Mouse (Mus musculus): ENCODE measurements at regions not wholly inside any gene's neighbourhood (a gene's known extent, or its start where the extent isn't known, plus 50 kb on each side); places are given as distances from the start of the nearest gene placed in this dataset.
A peak's percentile ranks its signal among the peaks of the same experiment; 100 is the strongest.

DNA sequence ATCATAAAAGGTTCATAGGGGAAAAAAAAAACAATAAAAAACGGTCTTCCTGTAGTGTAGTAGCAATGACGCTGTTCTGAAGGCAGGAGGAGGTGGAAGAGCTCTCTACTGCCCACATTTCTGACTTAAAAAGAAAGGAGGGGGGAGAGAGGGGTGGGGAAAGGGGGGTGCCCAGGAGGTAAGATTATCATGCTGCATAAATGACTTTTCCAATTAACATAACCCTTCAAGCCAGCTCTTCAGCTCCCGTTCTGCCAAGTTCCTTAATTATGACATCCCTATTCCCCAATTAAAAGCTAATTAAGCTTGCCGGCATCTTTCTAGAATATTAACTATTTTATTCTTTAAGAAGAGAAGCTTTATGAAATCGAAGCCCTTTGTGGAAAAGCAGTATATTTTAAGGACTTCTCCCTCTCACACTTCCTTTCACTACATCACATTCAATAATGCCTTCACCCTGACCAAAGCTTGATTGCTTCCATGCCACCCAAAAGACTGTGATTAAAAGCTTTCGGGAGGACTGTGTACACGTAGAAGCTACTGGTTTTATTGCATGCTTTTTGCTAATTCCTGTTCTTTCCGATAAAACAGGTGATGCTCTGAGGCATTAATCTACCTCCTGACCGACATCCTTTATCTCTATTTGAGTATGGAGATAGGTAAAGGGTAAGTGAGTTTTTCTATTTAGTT, 83.5 kb upstream of the Cop1 start:
- H3K4me3 ChIP-seq (ENCODE audit: low read length) = no peak overlapping the region
- no peak overlapping the region for H3K27ac ChIP-seq (ENCODE audit: low read length)
- no peak for ATAC-seq (replicated peaks; ENCODE audit: extremely low read depth, insufficient read depth, low FRiP score)
- H3K4me2 ChIP-seq (ENCODE audit: low read depth, low read length) = no peak overlapping the region
- H3K9ac ChIP-seq (ENCODE audit: low read length) = no peak overlapping the region
- 73% methylated on average over 9 of the region's 9 CpGs for WGBS
- H3K27me3 ChIP-seq (ENCODE audit: control insufficient read depth, insufficient read depth, low read length) = no peaks in the 10 kb centered on the region
- no peaks in the 10 kb centered on the region for H3K4me1 ChIP-seq (ENCODE audit: control insufficient read depth, insufficient read depth, low read length)
- H3K36me3 ChIP-seq (ENCODE audit: control insufficient read depth, insufficient read depth) = no peaks in the 10 kb centered on the region
- no peaks in the 10 kb centered on the region for H3K9me3 ChIP-seq (replicated peaks; ENCODE audit: control insufficient read depth, low read length)

DNA sequence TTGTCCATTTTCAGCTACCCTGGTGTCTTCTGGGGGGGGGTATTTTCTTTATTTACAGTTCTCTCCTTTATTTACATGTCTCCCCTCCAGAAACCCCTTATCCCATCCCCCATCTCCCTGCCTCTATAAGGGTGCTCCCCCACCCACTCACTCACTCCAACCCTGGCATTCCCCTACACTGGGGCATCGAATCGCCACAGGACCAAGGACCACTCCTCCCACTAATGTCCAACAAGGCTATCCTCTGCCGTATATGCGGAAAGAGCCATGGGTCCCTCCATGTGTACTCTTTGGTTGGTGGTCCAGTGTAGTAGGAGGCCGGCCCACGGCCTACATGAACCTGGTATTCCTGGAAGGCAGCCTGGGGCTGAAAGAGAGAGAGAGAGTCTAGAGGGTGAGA, 82.9 kb upstream of the Cop1 start:
- Histone ChIP-seq H3K4me3 (ENCODE audit: low read length) (no peak overlapping the region), H3K4me2 (ENCODE audit: low read depth, low read length) (no peak overlapping the region), H3K27me3 (ENCODE audit: control insufficient read depth, insufficient read depth, low read length) (no peaks in the 10 kb centered on the region), H3K27ac (ENCODE audit: low read length) (no peak overlapping the region), H3K9ac (ENCODE audit: low read length) (no peak overlapping the region), H3K4me1 (ENCODE audit: control insufficient read depth, insufficient read depth, low read length) (no peaks in the 10 kb centered on the region), H3K9me3 (replicated peaks; ENCODE audit: control insufficient read depth, low read length) (no peaks in the 10 kb centered on the region), H3K36me3 (ENCODE audit: control insufficient read depth, insufficient read depth) (no peaks in the 10 kb centered on the region)
- 79% methylated on average over 6 of the region's 6 CpGs for WGBS
- no peak for ATAC-seq (replicated peaks; ENCODE audit: extremely low read depth, insufficient read depth, low FRiP score)

DNA sequence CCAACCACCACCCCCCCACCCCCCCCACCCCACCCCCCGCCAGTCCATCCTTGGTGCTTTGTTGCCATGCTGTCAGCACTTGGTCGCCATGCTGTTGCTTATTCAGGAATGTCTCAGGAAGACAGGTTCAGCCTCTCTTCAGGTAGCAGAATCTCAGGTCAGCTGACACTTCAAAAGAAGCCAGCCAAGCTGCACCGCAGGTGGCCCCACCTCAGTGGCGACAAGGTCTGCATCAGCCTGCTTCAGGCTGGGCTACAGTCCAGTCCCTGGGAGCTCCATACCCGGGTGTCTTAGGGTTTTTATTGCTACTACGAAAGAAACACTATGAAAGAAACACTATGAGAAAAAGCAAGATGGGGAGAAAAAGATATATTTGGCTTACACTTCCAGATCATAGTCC, 82.4 kb upstream of the Cop1 start:
- Histone ChIP-seq H3K9ac (ENCODE audit: low read length) (no peak overlapping the region), H3K36me3 (ENCODE audit: control insufficient read depth, insufficient read depth) (no peaks in the 10 kb centered on the region), H3K27me3 (ENCODE audit: control insufficient read depth, insufficient read depth, low read length) (no peaks in the 10 kb centered on the region), H3K4me2 (ENCODE audit: low read depth, low read length) (no peak overlapping the region), H3K4me1 (ENCODE audit: control insufficient read depth, insufficient read depth, low read length) (no peaks in the 10 kb centered on the region), H3K27ac (ENCODE audit: low read length) (no peak overlapping the region), H3K9me3 (replicated peaks; ENCODE audit: control insufficient read depth, low read length) (no peaks in the 10 kb centered on the region), H3K4me3 (ENCODE audit: low read length) (no peak overlapping the region)
- WGBS = 41% methylated on average over 6 of the region's 6 CpGs
- ATAC-seq (replicated peaks; ENCODE audit: extremely low read depth, insufficient read depth, low FRiP score) = no peak

DNA sequence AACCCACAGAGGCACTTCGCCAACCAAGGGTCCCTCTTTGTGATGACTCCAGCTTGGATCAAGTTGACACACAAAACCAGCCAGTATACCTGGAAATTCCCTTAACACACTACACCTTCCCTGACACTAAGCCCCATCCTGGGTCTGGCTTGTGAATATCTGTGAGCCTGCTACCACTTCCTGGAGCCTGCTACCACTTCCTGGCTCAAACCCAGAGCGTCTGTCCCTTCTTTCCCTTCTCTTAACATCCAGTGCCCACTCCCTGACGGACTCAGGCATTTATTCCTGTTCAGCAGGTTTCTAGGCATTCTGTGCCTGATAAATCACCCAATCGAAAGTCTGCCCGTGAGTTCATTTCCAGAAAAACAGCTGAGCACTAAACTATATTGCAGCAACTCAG, 81.8 kb upstream of the Cop1 start:
- ATAC-seq (replicated peaks; ENCODE audit: extremely low read depth, insufficient read depth, low FRiP score) = no peak
- Histone ChIP-seq H3K9ac (ENCODE audit: low read length) (no peak overlapping the region), H3K36me3 (ENCODE audit: control insufficient read depth, insufficient read depth) (no peaks in the 10 kb centered on the region), H3K27ac (ENCODE audit: low read length) (no peak overlapping the region), H3K27me3 (ENCODE audit: control insufficient read depth, insufficient read depth, low read length) (no peaks in the 10 kb centered on the region), H3K4me3 (ENCODE audit: low read length) (no peak overlapping the region), H3K4me1 (ENCODE audit: control insufficient read depth, insufficient read depth, low read length) (no peaks in the 10 kb centered on the region), H3K4me2 (ENCODE audit: low read depth, low read length) (no peak overlapping the region), H3K9me3 (replicated peaks; ENCODE audit: control insufficient read depth, low read length) (no peaks in the 10 kb centered on the region)
- WGBS = 55% methylated on average over 5 of the region's 5 CpGs

DNA sequence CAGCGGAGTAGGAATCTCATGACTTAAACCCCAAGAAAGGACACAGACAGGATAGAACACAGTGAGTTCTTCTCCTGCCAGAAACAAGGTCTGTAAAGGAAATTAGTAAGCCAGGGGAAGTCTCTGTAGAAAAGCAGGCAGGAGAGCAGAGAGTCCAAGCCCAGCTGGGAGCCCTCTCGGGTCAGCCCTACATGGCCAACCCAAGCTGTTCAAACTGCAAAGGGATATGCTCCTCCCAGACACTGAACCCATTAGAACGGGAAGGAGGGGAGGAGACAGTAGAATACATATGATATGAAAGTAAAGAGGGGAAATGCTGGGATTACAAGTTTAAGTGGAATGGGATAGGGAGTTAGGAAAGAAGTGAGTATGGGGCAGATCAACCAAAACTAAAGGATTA, 75.7 kb upstream of the Cop1 start:
- Histone ChIP-seq H3K27ac (ENCODE audit: low read length) (no peak overlapping the region), H3K9me3 (replicated peaks; ENCODE audit: control insufficient read depth, low read length) (no peaks in the 10 kb centered on the region), H3K36me3 (ENCODE audit: control insufficient read depth, insufficient read depth) (no peaks in the 10 kb centered on the region), H3K4me2 (ENCODE audit: low read depth, low read length) (no peak overlapping the region), H3K27me3 (ENCODE audit: control insufficient read depth, insufficient read depth, low read length) (no peaks in the 10 kb centered on the region), H3K4me1 (ENCODE audit: control insufficient read depth, insufficient read depth, low read length) (peaks cover 5% of the 10 kb centered on the region; the same call in 1 of the 2 replicates), H3K9ac (ENCODE audit: low read length) (no peak overlapping the region), H3K4me3 (ENCODE audit: low read length) (no peak overlapping the region)
- ATAC-seq (replicated peaks; ENCODE audit: extremely low read depth, insufficient read depth, low FRiP score) = no peak
- 44% methylated on average over 3 of the region's 3 CpGs for WGBS

DNA sequence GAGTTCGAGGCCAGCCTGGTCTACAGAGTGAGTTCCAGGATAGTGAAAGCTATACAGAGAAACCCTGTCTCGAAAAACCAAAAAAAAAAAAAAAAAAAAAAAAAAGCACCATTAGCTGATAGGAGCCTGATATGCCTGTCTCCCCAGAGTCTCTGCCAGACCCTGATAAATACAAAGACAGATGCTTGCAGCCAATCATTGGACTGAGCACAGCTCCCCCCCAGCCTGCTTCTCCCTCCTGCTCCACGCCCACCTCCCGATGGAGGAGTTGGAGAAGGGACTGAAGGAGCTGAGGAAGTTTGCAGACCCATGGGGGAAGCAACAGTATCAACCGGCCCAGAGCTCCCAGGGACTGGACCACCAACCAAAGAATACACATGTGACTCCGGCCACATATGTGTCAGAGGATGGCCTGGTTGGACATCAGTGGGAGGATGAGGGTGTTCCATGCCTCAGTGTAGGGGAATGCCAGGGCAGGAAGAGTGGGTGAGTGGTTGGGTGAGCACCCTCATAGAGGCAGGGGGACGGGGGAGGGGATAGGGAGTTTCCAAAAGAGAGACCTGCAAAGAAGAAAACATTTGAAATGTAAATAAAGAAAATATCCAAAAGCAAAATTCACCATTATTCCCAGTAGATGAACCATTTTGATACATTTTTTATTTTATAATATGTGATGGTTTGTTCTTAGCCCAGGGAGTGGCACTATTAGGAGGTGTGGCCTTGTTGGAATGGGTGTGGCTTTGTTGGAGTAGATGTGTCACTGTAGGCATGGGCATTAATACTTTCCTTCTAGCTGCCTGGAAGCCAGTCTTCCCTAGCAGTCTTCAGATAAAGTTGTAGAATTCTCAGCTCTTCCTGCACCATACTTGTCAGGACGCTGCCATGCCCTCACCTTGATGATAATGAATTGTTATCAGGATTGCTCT, 71.8 kb upstream of the Cop1 start:
- 64% methylated on average over 8 of the region's 8 CpGs for WGBS
- Histone ChIP-seq H3K4me3 (ENCODE audit: low read length) (no peak overlapping the region), H3K9ac (ENCODE audit: low read length) (no peak overlapping the region)

DNA sequence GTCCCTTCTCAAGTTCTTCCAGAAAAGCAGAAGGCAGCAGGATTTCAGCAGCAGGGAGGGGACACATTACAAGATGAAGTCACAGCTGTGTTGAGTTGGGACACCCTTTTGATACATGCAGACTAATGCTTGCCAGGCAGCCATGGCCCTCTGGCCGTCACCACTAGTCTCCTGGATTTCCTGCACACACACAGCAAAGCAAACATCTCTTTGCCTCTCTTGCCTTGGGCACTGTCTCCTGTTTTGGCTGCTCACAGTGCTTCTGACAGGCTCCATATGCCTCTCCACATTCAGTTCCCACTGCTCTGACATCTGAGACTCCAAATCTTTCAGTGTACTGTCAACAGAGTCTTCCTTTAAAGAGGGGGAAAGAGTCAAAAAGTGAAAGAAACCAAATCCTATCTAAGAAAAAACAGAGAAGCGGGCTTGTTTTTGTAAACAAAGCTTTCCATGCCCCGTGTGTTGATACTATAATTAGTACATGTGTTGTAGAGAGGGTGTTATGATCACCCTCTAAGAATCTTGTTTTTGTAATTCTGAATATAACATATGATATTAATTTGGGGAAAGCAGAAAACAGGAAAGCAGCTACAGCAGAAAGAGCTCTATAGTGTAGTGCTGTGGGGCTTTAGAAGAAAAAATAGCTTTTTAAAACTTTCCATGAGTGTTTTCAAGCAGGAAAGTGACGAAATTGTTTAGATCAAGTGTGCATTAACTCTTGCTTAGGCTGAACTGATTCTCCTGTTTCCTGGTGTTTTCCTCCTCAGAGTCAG, 68.8 kb upstream of the Cop1 start:
- no peaks in the 10 kb centered on the region for H3K9me3 ChIP-seq (replicated peaks; ENCODE audit: control insufficient read depth, low read length)
- peak overlapping the region; percentile 48 for H3K27ac ChIP-seq (ENCODE audit: low read length)
- no peak overlapping the region for H3K9ac ChIP-seq (ENCODE audit: low read length)
- no peaks in the 10 kb centered on the region for H3K36me3 ChIP-seq (ENCODE audit: control insufficient read depth, insufficient read depth)
- ATAC-seq (replicated peaks; ENCODE audit: extremely low read depth, insufficient read depth, low FRiP score) = peak; percentile 52
- peaks cover 7% of the 10 kb centered on the region; the same call in 1 of the 2 replicates for H3K4me1 ChIP-seq (ENCODE audit: control insufficient read depth, insufficient read depth, low read length)
- H3K27me3 ChIP-seq (ENCODE audit: control insufficient read depth, insufficient read depth, low read length) = no peaks in the 10 kb centered on the region
- H3K4me3 ChIP-seq (ENCODE audit: low read length) = no peak overlapping the region
- 30% methylated on average over 4 of the region's 4 CpGs for WGBS
- no peak overlapping the region for H3K4me2 ChIP-seq (ENCODE audit: low read depth, low read length)

More for the DNA sequence above, 71.8 kb upstream of the Cop1 start:
- no peak overlapping the region for H3K27ac ChIP-seq (ENCODE audit: low read length)
- H3K9me3 ChIP-seq (replicated peaks; ENCODE audit: control insufficient read depth, low read length) = no peaks in the 10 kb centered on the region
- no peaks in the 10 kb centered on the region for H3K36me3 ChIP-seq (ENCODE audit: control insufficient read depth, insufficient read depth)
- H3K27me3 ChIP-seq (ENCODE audit: control insufficient read depth, insufficient read depth, low read length) = no peaks in the 10 kb centered on the region
- no peak for ATAC-seq (replicated peaks; ENCODE audit: extremely low read depth, insufficient read depth, low FRiP score)
- peaks cover 7% of the 10 kb centered on the region; the same call in 1 of the 2 replicates for H3K4me1 ChIP-seq (ENCODE audit: control insufficient read depth, insufficient read depth, low read length)
- no peak overlapping the region for H3K4me2 ChIP-seq (ENCODE audit: low read depth, low read length)

DNA sequence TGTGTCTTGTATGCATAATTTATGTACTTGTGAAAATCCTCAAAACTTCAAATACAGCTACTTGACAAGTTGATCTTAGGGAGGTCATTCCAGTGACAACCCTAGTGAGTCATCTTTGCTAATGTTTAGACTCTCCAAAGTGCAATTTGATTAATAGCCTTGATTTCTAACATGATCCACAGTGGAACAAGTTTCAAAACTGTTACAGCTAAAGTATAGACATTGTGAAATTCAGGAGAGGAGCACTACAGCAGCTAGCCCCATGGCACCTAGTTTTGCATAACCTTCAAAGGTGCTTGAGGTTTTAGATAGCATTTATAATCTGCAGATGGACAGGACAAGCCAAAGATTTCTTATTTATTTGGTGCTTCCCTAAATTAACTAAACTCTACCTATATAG, 50.1 kb upstream of the Cop1 start:
- H3K4me2 ChIP-seq (ENCODE audit: low read depth, low read length) = no peak overlapping the region
- no peaks in the 10 kb centered on the region for H3K27me3 ChIP-seq (ENCODE audit: control insufficient read depth, insufficient read depth, low read length)
- ATAC-seq (replicated peaks; ENCODE audit: extremely low read depth, insufficient read depth, low FRiP score) = no peak
- no peak overlapping the region for H3K27ac ChIP-seq (ENCODE audit: low read length)
- H3K9ac ChIP-seq (ENCODE audit: low read length) = no peak overlapping the region
- H3K4me3 ChIP-seq (ENCODE audit: low read length) = no peak overlapping the region
- H3K4me1 ChIP-seq (ENCODE audit: control insufficient read depth, insufficient read depth, low read length) = no peaks in the 10 kb centered on the region
- no peaks in the 10 kb centered on the region for H3K36me3 ChIP-seq (ENCODE audit: control insufficient read depth, insufficient read depth)
- H3K9me3 ChIP-seq (replicated peaks; ENCODE audit: control insufficient read depth, low read length) = no peaks in the 10 kb centered on the region

Measured in heart, embryonic 16.5 days (tissue).